Mouse (Mus musculus) right cerebral cortex, postnatal 14 days (tissue): ENCODE data around the gene Ptprn2.

ENCODE experiments used
- DNase-seq: peaks from one replicate; pipeline ENCODE4 v3.0.0; 2022

Gene Ptprn2

DNA sequence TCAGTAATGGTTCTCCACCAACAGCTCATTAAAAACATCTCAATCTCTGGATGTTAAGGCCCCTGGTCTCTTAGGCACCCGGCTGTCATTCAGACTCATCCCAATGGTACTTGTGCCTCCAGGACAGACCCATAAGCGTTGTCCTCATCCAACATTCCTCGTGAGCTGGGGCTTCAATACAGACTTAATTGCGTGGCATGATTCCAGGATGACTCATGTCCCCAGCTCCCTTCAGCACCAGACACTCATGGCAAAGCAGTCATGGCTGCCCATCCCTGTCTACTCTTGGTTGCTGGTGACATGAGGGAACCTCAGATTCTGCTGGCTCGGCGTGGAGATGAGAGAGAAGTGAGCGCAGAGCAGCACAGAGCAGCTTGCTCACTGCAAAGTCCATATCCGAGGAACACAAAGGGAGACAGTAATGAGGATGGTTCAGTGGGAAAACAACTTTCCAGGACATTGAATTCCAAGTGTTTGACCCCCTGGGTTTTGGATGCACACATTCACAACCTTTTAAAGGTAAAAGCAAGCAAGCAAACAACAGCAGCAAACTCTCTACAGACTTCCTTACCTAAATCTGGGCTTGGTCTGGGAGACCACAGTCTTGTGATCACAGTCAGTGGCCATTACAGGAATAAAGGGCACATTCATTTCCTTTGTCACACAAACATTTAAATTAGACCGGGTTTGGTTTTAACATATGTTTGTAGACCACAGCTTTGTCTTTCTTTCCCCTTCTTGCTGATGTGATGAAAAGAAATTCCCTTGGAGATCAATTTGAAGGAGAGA, 754.6 kb downstream of the Ptprn2 start:
- no peak for DNase-seq

DNA sequence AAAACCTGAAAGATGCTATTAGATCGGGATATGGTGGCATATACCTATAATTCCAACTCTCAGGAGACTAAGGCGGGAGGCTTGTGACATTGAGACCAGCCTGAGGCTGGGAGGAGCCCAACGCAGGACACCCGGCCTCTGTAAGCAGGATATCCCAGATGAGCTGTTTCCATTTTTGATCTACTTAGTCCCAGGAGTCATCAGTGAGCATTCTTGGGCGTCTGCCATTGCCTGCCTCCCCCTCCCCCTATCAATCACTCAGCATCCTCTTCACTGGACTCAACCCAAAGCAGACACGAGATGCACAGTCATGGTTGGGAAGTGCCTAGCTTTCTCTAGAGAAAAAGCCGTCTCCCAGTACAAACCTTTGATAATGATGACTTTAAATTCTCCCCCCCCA, 756.7 kb downstream of the Ptprn2 start:
- no peak for DNase-seq

DNA sequence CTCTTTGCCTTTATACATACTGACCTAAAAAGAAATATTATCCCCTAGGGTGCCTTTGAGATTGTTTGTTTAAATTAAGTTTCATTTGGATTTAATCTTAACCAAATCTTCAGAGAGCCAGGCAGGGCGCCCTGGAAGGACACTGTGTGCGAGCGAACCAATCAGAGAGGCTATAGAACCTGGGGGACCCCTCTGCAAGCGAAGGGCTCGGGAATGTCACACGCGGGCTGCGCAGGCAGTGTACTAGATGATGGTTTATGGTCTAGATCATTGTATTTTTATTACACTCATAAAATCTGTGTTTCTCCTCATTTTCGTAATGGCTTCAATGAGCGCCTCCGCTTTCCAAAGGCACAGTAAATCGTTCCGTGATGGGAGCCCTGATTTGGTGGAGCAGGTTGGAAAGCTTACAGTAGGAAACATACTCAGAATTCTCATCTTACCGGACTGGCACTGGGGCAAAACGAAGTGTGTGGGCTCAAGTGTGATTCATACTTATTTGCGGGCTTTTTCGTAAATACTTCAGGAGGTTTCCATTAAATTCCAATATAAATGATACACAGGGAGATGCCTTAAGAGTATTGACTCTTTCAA, 760.5 kb downstream of the Ptprn2 start:
- no peak for DNase-seq

DNA sequence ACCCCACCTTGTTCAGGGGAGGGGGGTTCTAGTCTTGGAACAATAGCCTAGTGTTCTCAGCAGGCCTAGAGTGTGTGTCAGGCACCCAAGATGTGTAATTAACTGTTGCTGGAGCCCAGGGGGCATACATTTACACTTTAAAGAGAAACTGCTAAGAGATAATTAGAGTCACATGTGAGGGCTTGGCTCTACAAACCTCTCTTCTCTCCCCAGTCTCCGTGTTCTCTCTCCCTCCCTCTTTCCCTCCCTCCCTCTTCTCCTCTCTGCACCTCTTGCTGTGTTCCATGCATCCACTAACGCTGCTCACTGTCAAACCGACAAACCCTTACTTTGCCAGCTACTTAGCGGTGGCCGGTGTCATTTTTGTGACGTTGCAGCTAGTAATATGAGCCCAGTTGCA, 764.9 kb downstream of the Ptprn2 start:
- no peak for DNase-seq

DNA sequence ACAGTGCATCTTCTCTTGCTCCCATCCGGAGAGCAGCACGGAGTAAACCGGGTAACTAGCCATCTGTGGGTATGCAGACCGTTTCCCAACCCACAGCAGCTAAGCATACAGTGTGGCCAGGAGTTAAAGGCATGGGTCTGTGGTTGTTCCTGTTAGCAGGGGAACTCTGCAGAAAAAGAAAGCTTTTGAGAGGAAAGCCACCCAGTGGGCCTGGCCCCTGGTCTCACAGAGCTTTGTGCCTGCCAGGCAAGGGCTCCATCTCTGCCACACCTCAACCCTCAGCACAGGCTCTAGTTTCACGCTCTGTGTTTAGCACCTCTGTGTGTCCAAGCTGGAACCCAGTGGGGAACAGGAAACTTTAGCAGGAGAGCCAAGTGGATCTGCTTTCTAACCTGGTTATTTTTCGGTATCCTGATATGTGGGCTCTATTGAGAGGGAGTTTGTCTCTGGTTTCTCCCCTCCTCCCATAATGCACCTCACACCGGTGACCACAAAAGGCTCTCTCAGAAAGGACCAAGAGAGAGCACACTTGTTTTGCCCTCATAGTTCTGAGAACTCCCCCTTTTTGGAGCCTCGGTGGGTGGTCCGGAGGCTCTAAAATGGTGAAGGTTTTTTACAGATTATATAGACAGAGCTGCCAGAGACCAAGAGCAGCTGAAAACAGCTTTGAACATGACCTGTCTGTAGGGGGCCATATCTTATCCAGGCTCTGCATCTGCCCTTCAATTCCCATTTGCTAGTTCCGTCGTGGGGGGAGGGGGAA, 766.3 kb downstream of the Ptprn2 start:
- no peak for DNase-seq

DNA sequence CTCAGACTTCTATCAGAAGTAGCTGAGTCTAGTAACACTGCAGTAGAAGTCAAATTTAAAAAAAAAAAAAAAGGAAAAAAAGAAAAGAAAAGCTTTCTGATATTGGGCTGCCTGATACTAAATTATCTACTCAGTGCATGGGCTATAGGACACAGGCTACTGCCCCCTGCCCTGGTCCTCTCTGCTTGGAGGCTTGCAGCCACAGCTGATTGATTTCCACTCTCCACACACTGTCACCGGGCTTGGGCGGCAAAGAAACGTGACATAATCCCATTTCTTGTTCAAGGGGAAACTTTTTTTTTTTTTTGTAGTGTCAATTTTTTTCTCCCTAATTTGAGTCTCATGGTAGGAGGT, 766.9 kb downstream of the Ptprn2 start:
- DNase-seq: no peak

DNA sequence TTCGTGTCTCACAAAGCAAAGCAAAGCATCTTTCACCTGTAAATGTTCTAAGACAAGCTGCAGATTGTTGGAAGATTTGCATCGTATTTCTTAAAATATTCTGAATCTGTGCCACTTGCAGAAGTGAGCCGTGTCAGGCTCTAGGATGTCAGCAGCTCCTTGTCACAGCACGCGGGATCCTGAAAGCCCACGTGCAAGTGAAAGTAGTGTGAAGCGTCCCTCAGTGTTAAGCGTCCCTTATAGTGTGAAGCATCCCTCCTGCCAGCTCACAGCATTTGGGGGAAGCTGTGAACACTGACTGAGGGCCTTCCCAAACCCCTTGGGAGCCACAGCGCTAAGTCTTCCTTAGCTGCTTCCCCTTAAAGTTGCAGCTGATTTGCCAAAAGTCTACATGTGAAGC, 768.8 kb downstream of the Ptprn2 start:
- DNase-seq: no peak

DNA sequence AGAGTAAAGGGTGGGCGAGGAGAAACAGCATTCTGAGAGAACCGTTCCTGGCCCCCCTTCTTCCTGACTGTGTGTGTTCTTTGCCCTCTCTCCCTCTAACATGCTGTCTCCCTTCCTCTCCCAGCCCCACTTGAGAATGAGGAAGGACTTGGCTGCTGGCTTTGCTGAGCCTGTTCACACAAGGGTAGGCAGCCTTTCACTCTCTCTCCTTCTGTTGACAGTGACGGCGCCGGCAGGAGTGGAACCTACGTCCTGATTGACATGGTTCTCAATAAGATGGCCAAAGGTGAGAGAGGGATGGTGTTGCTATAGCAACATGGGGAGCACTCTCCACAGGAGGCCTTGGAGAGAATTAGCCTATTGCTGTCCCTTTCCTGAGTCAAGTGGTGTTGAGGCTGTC, 769.8 kb downstream of the Ptprn2 start:
- DNase-seq: no peak

DNA sequence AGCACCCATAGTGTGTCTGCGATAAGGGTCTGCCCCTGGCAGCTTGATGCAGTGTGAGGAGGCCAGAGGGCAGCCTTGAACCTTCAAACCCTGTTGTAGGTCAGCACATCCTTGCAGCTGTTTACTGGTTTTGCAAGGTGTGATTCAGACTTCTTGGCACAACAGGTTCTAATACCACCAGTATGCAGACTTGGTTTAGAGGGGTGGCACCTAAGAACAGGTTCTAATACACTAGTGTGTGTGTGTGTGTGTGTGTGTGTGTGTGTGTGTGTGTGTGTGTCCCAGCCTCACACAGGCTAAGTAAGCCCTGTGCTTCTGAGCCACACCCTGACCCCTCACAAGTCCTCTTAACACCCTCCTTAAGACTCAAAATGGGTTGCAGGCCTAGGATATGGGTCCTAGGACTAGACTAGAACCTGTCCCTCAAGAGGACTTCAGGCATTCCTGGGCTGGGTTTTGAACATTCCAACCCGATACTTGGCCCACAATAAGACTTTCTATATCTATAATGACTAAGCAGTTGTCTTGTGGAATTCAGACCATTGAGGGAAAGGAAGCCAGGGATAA, 770.3 kb downstream of the Ptprn2 start:
- no peak for DNase-seq

DNA sequence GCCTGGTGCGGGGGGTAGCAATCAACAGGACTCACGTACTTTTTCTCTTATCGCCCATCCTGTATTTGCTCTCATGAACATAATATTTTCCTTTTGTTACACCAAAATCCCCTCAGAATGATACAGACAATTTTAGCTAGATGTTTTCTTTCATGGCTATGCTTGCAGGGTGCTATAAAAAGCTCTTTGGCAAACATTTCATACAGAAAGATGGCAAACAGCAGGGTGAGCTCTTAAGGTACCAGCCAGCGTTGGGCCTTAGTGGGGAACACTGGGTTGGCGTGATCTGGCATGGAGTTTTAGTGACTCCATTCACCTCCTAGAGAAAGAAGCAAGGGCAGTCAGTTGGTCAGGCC, 771.3 kb downstream of the Ptprn2 start:
- DNase-seq: no peak

DNA sequence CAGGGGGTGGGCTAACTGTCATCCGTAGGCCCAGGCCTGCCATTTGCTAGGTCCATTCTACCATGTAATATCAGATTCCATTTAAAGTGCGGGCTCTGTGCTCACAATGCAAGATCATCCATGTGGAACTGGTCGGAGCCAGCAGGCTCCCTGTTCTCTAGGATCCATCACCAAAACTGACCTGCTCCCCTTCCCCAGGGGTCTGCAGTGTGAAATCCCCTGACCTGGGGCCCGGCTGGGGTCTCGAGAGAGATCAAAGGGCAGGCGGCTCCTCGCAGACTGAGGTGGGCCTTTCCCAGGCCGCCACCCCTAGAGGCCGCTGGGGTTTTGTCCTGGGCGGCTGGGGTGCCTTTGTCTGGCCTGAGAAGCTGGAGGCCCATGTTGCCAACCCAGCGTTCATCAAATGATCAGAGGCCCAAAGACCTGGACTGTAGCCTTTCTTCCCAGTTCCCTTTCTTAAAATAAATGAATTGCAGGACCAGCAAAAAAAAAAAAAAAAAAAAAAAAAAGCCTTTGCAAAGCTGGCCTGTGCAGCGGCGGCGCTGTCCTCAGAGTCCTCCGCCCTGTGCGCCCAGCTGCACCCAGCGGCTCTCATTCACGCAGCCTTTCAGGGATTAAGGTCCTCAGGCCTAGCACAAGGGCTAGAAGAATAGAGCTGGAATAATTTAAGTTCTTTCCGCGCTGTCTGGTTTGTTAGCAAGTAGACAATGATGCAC, 771.8 kb downstream of the Ptprn2 start:
- no peak for DNase-seq

DNA sequence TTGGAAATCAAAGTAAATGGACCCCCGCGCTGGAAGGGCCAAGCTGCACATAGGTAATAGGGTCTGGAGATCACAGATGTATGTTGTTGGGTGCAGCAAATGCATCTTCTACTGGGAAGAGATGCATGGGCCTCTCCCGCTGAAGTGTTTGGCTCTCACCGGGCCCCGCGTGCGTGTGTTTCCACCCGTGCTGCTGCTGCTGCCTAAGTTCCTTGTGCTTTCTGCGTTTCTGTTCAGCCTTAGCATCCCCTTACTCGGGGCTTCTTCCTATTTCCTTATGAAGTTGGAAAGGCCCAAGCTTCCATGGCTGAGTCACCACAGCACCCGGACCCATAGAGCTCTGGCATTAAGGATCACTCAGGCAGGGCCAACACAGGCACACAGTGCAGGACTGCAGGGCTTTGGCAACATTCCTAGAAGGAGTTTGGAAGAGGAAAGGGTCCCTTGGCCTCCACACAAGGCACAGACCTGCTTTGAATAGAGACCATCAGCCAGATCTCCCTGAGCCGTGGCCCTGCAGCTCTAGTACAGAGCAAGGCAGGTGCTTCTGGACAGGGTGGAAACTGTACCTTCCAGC, 772.5 kb downstream of the Ptprn2 start:
- no peak for DNase-seq

DNA sequence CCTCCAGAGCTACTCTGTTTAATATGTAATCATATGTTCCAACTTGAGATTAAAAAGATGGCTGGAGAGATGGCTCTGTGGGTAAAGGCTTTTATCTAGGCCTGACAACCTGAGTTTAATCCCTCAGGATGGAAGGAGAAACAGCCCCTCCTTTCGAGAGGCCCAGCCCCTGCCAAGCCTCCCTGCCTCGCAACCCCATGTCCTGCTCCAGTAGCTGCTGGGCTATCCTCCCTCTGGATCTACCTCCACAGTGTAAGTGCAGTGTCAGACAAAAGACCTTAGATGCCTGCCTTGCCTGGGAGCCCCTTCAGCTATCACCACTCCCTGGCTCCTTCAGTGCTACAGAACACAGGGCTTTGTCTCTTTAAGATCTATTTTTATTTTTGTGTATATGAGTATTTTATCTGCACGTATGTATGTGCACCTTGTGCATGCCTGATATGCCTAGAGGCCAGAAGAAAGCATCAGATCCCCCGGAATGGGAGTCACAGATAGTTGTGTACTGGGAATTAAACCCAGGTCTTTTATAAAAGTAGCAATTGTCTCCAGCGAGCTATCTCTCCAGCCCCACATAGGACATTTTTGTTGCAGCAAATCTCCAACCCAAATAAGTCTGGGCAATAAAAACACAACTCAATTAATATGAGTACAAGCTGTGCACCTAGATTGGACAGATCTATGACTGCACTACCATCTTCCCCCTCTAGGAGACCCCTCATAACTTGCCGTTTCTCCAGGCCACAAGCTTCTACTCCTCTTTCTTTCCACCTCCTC, 775.1 kb downstream of the Ptprn2 start:
- no peak for DNase-seq

DNA sequence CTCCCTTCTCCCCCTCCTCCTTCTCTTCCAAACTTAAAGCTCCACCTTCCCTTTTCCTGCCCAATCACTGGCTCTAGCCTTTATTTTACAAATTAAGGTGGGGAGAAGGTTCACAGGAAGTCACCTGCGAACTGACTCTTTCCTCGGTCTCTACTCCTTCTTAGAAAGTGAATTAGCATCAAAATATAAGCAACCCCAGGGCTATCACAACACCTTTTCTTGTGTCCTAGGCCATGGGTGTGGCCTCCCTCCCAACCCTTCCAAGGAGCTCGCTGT, 775.6 kb downstream of the Ptprn2 start:
- no peak for DNase-seq

DNA sequence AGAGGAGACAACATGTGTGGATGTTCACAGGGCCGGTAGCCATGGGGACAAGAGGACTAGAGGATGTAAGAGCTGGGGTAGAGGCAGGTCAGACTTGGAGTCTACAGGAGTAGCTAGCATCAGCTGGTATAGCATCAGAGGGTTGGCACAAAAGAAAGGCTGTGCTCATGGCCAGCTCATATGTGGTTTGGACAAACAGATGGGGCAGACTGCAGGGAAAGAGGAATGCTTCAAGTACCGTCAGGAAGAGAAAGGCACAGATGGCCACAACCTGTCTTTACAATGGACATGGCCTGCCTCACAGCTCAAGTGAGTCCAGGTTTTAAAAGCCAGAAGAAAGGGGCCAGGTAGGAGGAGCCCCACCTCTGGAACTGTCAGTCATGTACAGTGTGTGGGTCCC, 776.5 kb downstream of the Ptprn2 start:
- DNase-seq: no peak

DNA sequence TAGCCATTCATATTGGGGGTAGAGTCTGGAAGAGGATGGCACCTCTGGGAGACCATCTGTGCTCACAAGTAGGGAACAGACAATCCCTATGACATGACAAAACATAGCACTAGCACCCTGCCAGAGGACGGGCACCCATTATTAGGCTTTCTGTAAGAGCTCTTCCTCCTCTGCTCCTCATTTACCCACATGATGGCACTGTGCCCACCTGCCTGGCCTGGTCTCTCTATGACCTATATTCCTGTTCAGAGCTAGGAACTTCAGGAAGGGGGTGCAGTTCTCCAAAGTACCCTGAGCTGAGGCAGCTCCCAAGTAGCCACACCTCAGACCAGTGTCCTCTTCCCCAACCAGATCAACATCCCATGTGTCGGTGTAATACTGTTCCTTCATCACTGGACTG, 777.6 kb downstream of the Ptprn2 start:
- no peak for DNase-seq

DNA sequence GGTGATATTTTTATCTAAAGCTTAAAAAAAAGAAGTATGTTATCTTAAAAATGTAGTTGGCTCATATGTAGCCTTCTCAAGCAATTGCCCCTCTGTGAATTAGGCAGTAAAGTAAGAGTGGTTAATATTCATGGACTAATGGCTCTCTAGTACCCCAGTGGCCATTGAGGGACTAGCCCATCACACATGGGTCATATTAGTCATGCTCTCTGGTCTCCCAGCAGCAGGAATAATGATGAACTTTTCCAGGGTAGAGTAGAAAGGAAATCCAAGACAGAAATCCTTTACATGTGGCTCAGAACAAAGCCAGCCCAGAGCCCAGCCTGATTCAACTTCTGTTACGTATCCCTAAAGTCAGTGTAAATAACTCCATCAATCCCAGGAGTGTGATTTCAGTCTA, 779.7 kb downstream of the Ptprn2 start:
- no peak for DNase-seq

DNA sequence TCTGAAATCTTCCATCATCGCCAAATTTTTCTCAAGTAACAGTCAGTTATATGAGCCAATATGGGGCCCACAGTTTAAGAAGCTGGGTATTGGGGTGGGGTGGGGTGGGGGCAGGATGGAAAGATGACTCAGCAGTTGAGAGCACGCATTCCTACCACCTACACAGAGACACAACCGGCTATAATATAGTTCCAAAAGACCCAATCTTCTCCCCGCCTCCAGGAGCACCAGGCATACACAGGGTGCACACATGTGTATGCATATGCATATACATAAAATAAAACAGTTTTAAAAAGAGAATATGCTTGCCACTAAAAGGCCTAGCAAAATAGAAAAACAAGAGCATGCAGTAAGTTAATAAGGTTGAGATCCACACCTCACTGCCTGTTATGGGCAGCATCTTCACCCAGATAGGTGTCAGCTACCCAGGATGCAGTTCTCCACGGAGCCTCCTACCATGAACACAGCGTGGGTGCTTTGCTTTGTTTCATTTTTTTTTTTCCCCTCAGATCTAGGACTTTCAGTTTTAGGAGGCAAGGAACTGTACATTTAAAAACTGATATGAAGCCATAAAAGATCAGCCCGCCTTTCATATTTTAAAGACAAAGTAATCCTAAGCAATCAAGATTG, 783.1 kb downstream of the Ptprn2 start:
- no peak for DNase-seq

DNA sequence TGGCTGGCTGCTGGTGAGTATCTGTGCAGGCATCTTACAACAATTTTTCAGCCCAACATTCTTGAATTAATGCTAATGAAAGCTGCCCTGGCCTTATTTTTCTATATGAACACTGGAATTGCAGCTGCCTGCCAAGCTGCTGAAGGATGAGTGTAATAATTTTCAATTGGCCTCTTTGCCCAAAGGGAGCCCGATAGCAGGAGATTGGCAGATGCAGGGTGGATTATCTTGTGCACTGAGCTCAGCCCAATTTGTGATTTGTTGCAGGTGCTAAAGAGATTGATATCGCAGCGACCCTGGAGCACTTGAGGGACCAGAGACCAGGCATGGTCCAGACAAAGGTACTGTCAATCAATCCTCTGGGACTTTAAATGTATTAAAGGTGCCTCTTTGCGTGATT, 783.8 kb downstream of the Ptprn2 start:
- DNase-seq: no peak

DNA sequence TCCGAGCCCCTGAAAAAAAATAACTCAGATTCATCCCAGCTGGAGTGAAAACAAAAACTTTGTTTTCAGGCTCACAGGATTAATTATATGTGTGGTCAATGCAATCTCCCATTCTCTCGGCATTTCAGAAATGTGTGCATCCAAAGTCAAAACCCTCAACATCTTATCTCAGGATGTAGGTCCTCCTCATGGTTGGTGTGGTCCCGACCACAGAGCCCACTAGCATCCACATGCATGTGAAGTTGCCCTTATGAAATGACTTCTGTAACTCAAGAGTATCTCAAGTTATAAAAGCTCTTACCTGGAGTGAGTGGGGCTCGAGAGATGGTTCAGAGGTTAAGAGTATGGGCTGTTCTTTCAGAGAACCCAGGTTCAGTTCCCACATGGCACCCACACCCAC, 784.7 kb downstream of the Ptprn2 start:
- no peak for DNase-seq

DNA sequence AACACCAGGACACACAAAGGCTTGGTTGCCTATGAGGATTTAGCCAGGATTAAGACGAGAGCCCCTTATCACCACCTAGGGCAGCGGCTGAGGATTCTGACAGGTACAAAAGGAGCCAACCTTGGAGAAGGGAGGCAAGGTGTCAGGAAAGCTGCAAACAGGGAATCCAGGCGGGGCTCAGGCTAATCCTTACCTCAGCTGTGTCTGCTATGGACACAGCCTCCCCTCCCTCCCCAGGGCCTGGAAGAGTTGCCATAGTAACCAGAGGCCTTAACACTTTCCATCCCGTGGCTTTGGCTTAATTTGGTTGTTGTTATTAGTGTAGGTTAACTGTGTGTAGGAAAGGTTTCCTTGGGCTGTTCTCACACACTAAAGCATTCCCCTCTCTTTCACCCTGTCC, 787.6 kb downstream of the Ptprn2 start:
- no peak for DNase-seq

DNA sequence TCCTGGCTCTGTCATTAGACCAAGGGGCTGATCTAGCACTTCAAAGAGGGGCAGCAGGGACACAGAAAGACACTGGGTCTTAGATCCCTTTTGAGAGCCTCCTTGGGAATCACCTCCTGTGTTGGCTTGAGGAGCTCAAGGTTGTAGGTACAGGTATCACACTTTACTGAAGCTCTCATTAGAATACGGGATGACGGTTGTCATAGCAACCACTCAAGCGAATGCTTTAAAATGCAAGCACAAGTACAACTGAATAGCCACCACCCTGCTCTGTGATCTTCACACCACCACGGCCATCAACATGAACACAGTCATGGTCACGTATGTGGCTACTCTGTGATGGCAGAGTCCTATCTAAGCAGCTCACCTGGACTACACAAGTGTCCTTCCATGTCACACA, 789.1 kb downstream of the Ptprn2 start:
- no peak for DNase-seq
